In the genomic region with DNA sequence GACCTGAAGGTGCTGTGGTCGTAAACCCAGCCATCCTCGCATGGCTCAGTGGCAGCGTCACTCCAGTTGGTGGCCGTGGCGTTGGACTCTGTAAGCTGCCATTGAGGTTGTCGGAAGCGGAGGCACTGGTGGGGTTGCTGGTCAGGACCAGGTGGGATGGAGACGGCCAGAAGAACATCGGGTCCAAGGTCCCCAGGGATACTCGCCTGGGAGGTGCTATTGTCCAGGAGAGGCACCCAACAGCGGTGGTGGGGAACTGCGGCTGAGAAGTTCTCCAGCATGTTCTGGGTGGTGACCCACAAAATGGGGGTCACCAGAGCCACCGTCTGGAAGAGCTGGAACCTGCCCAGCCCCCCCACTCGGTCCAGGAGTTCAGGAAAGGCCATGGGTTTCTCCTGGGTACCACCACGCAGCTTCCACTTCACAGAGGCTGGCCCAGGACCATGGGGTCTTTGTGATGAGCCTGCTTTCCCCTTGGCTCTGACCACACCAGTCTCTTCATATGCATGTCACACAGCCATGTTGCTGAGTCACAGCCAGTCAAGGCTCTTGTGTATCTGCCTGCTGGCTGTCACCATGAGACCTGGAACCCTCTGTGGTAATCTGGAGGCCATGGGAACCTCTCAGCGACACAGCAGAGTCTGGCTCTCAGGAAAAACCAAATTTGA, we compare ENCODE assay signal across 18 mouse cellular contexts. TPM values are rescaled to one million over a fixed set of nuclear protein-coding genes. Genes with fewer than 3 reads are reported as not detected.
DNase-seq lines count a peak whose midpoint lies in the region; ATAC-seq and TF ChIP-seq lines count a peak whose summit lies in the region.
"Had no signal": no experiment of that assay in that cellular context is flagged by ENCODE, and none has a peak within 500 bp of the region (broad histone marks: within the 10 kb centered on the region; RNA-seq: fewer than 3 reads in every experiment).

A gene (minus strand): TSS at position 666 of the 668 bp plus-strand sequence.

- no peaks in the 10 kb centered on the region for H3K9me3 ChIP-seq in forebrain, postnatal 0 days (ENCODE audit: low read length)
- H3K9me3 ChIP-seq in forebrain, embryonic 13.5 days (replicated peaks): no peaks in the 10 kb centered on the region
- H3K9me3 ChIP-seq in MEL (replicated peaks; ENCODE audit: insufficient read depth, low read length): no peaks in the 10 kb centered on the region
- H3K9me3 ChIP-seq in heart, embryonic 10.5 days: no peaks in the 10 kb centered on the region

- peak; percentile 58 for ATAC-seq in forebrain, postnatal 0 days
- no peak for ATAC-seq in forebrain, embryonic 13.5 days
- ATAC-seq: inflammation-experienced regulatory T-cells, adult 6 months had no signal

- no peak within 1 kb of the TSS for H3K9ac ChIP-seq in forebrain, postnatal 0 days
- H3K9ac ChIP-seq in forebrain, embryonic 13.5 days: no peak within 1 kb of the TSS
- H3K9ac ChIP-seq in MEL (ENCODE audit: control insufficient read depth, low read depth, low read length, poor library complexity, severe bottlenecking): no peak within 1 kb of the TSS

- no peak within 1 kb of the TSS for H3K4me2 ChIP-seq in forebrain, postnatal 0 days (ENCODE audit: low read depth)
- no peak within 1 kb of the TSS for H3K4me2 ChIP-seq in forebrain, embryonic 13.5 days
- H3K4me2 ChIP-seq: liver, embryonic 11.5 days had no signal

- H3K36me3 ChIP-seq in forebrain, postnatal 0 days (ENCODE audit: insufficient read depth): no peaks in the 10 kb centered on the region
- no peaks in the 10 kb centered on the region for H3K36me3 ChIP-seq in forebrain, embryonic 13.5 days (ENCODE audit: poor library complexity, severe bottlenecking)
- no peaks in the 10 kb centered on the region; a peak in 1 of 4 replicates for H3K36me3 ChIP-seq in MEL (ENCODE audit: control insufficient read depth in 1 of 2, insufficient read depth in 2 of 2, low read length in 2 of 2)
- no peaks in the 10 kb centered on the region for H3K36me3 ChIP-seq in heart, embryonic 10.5 days

- no peak within 1 kb of the TSS for H3K27ac ChIP-seq in forebrain, postnatal 0 days (ENCODE audit: low read depth, low read length)
- H3K27ac ChIP-seq in forebrain, embryonic 13.5 days: no peak within 1 kb of the TSS
- peak within 1 kb of the TSS; percentile 29 for H3K27ac ChIP-seq in layer of hippocampus, adult 2 months
- no peak within 1 kb of the TSS for H3K27ac ChIP-seq in MEL (ENCODE audit: control insufficient read depth, low read depth, low read length)
- no peak within 1 kb of the TSS for H3K27ac ChIP-seq in heart, embryonic 10.5 days

- no peaks in the 10 kb centered on the region for H3K79me2 ChIP-seq in MEL (ENCODE audit: control insufficient read depth, insufficient read depth, low read length, poor library complexity)

- H3K4me3 ChIP-seq in forebrain, postnatal 0 days (ENCODE audit: low read depth, low read length): no peak within 1 kb of the TSS
- H3K4me3 ChIP-seq in forebrain, embryonic 13.5 days: no peak within 1 kb of the TSS
- H3K4me3 ChIP-seq in layer of hippocampus, adult 2 months: no peak within 1 kb of the TSS
- no peak within 1 kb of the TSS for H3K4me3 ChIP-seq in MEL (ENCODE audit: control insufficient read depth in 1 of 2, insufficient read depth in 1 of 2, low read depth in 2 of 2, low read length in 2 of 2)
- no peak within 1 kb of the TSS for H3K4me3 ChIP-seq in heart, embryonic 10.5 days
- H3K4me3 ChIP-seq: erythroblast, embryonic 14.5 days had no signal

- no peak for TF ChIP-seq EP300 in MEL (IDR thresholded peaks at IDR 0.05; ENCODE audit: low read depth in 1 of 2, low read length in 2 of 2)

- 89% methylated on average over 16 of the region's 16 CpGs for WGBS in forebrain, postnatal 0 days
- WGBS in forebrain, embryonic 13.5 days: 91% methylated on average over 16 of the region's 16 CpGs
- 82% methylated on average over 16 of the region's 16 CpGs for WGBS in heart, embryonic 10.5 days

- TF ChIP-seq CTCF in forebrain, postnatal 0 days (IDR thresholded peaks at IDR 0.05; ENCODE audit: low read depth): no peak
- no peak for TF ChIP-seq CTCF in layer of hippocampus, adult 2 months (conservative IDR thresholded peaks at IDR 0.05)
- TF ChIP-seq CTCF in MEL (IDR thresholded peaks at IDR 0.05 in 2 of 3, conservative IDR thresholded peaks at IDR 0.05 in 1 of 3; ENCODE audit: control insufficient read depth in 1 of 3, insufficient read depth in 1 of 3, low read depth in 2 of 3, low read length in 3 of 3, poor library complexity in 1 of 3, severe bottlenecking in 1 of 3): no peak

- H3K27me3 ChIP-seq in forebrain, postnatal 0 days (ENCODE audit: insufficient read depth, low read length): no peaks in the 10 kb centered on the region
- H3K27me3 ChIP-seq in forebrain, embryonic 13.5 days: no peaks in the 10 kb centered on the region
- no peaks in the 10 kb centered on the region; a peak in 1 of 4 replicates for H3K27me3 ChIP-seq in MEL (ENCODE audit: control insufficient read depth in 1 of 2, insufficient read depth in 2 of 2, low read length in 2 of 2)
- peaks cover 50% of the 10 kb centered on the region; the same call in 1 of the 2 replicates for H3K27me3 ChIP-seq in heart, embryonic 10.5 days (ENCODE audit: insufficient read depth, poor library complexity, severe bottlenecking)

- no peak for TF ChIP-seq POLR2A in MEL (IDR thresholded peaks at IDR 0.05; ENCODE audit: control insufficient read depth in 1 of 2, insufficient read depth in 1 of 2, low read depth in 1 of 2, low read length in 2 of 2, poor library complexity in 1 of 2)

- no peaks in the 10 kb centered on the region for H3K4me1 ChIP-seq in forebrain, postnatal 0 days (ENCODE audit: insufficient read depth)
- H3K4me1 ChIP-seq in forebrain, embryonic 13.5 days: peaks cover 5% of the 10 kb centered on the region; the same call in 1 of the 2 replicates
- peaks cover 0 to 5% of the 10 kb centered on the region in 2 experiments; a peak in 1 of 4 replicates for H3K4me1 ChIP-seq in MEL (ENCODE audit: control insufficient read depth in 1 of 2, insufficient read depth in 2 of 2, low read length in 2 of 2)
- H3K4me1 ChIP-seq in heart, embryonic 10.5 days: no peaks in the 10 kb centered on the region; the same call in 1 of the 2 replicates

- no peak for TF ChIP-seq RAD21 in MEL (IDR thresholded peaks at IDR 0.05; ENCODE audit: low read depth, low read length)

- DNase-seq in forebrain, postnatal 0 days: no peak
- DNase-seq in layer of hippocampus, adult 2 months (ENCODE audit: low spot score in 2 of 2): no peak
- no peak for DNase-seq in layer of hippocampus, postnatal 14 days (ENCODE audit: low spot score in 2 of 2)
- peak; percentile 38 for DNase-seq in MEL (ENCODE audit: low read depth, low spot score)
- peak; percentile 27 for DNase-seq in cerebellum, adult 8-10 months
- DNase-seq in spleen, postnatal 14 days (ENCODE audit: low spot score in 2 of 2): no peak
- DNase-seq in heart, embryonic 10.5 days (ENCODE audit: low spot score): no peak
- DNase-seq: right cerebral cortex, postnatal 25 days; thymus, postnatal 25 days had no signal

TF ChIP-seq in MEL, 35 proteins besides CTCF, POLR2A, EP300 and RAD21:
- TF ChIP-seq ELF1 (IDR thresholded peaks at IDR 0.05; ENCODE audit: low read depth, low read length): no peak
- no peak for TF ChIP-seq SMC3 (IDR thresholded peaks at IDR 0.05; ENCODE audit: low read depth, low read length)

RNA-seq across cellular contexts. Expression of the gene that starts here (rescaled TPM):
- not detected in 2 replicates for total RNA-seq in forebrain, postnatal 0 days (2014; rRNA removed)
- 0.15 and 0.40 TPM in 2 replicates for polyA plus RNA-seq in forebrain, postnatal 0 days (2015; fragmentation: Nextera tagmentation; extraction: Ambion mirVana)
- polyA plus RNA-seq in forebrain, embryonic 13.5 days (2015; fragmentation: Nextera tagmentation; extraction: Ambion mirVana): not detected in 2 replicates
- under 1 TPM; 0.20 to 0.37 TPM for total RNA-seq in layer of hippocampus, adult 2 months (2021)
- 1 to 10 TPM; 1.5 to 2.4 TPM for total RNA-seq in layer of hippocampus, postnatal 14 days (2021)
- not detected in 2 replicates for total RNA-seq in MEL (2012; rRNA removed)
- not detected for polyA plus RNA-seq in MEL (2012; ENCODE audit: insufficient read depth in 1 of 2, insufficient read length in 2 of 2, low read depth in 1 of 2, low replicate concordance in 2 of 2, missing spikeins in 1 of 2)
- polyA plus RNA-seq in heart, embryonic 10.5 days (2016; fragmentation: Nextera tagmentation; extraction: Ambion mirVana): not detected in 2 replicates
- total RNA-seq: gastrocnemius, postnatal 4 days; megakaryocyte-erythroid progenitor cell, adult 5-6 weeks had no signal
- polyA plus RNA-seq: erythroblast, embryonic 14.5 days; heart, embryonic 14.5 days; inflammation-experienced regulatory T-cells, adult 6 months; liver, embryonic 11.5 days; lung, embryonic 16.5 days; stomach, embryonic 14.5 days had no signal

Comparison
In these comparisons a context has a peak if more than half of its experiments do, and no peak if none do; other contexts are left out.
1. Peak in ATAC-seq in forebrain, postnatal 0 days; RNA of the gene not detected or under 1 TPM.
2. Peak in DNase-seq in MEL; RNA of the gene not detected or under 1 TPM.